Mouse (Mus musculus): ENCODE data around the gene Zdhhc23. TPM values are rescaled to one million over a fixed set of nuclear protein-coding genes. Genes with fewer than 3 reads are reported as not detected.

Gene Zdhhc23
- total RNA-seq, 2 experiments from 2014 or later = 27.0 to 28.5 TPM

GRCm38 (mm10) chr16:43971741-43972140 is 7.8 kb downstream of the Zdhhc23 start:
- intact Hi-C loops (cut with DNase I) = no loop called here

GRCm38 (mm10) chr16:43971189-43971588 is 8.4 kb downstream of the Zdhhc23 start:
- no peak for DNase-seq (ENCODE audit: low spot score in 2 of 2)
- intact Hi-C loops (cut with DNase I) = no loop called here

More at GRCm38 (mm10) chr16:43971741-43972140, 7.8 kb downstream of the Zdhhc23 start:
- no peak for DNase-seq (ENCODE audit: low spot score in 2 of 2)

- intact Hi-C loops (cut with DNase I) = no loop called here
- DNase-seq (ENCODE audit: low spot score in 2 of 2) = no peak
These were observed 9.2 kb downstream of the Zdhhc23 start for GRCm38 (mm10) chr16:43970426-43970825.

- intact Hi-C loops (cut with DNase I) = no loop called here
- DNase-seq (ENCODE audit: low spot score in 2 of 2) = no peak
These were observed 13.7 kb downstream of the Zdhhc23 start for GRCm38 (mm10) chr16:43965781-43966389.

- DNase-seq (ENCODE audit: low spot score in 2 of 2) = no peak
- intact Hi-C loops (cut with DNase I) = no loop called here
These were observed 15.8 kb downstream of the Zdhhc23 start for GRCm38 (mm10) chr16:43963780-43964179.

- intact Hi-C loops (cut with DNase I) = no loop called here
- peak in 1 of 2 experiments; percentile 77 for DNase-seq (ENCODE audit: low spot score in 2 of 2)
These were observed 16.3 kb downstream of the Zdhhc23 start for GRCm38 (mm10) chr16:43963291-43963690.

- intact Hi-C loops (cut with DNase I) = no loop called here
- DNase-seq (ENCODE audit: low spot score in 2 of 2) = no peak
These were observed 21.6 kb downstream of the Zdhhc23 start for GRCm38 (mm10) chr16:43958038-43958437.

GRCm38 (mm10) chr16:43954913-43955312 is 24.7 kb downstream of the Zdhhc23 start:
- intact Hi-C loops (cut with DNase I) = no loop called here

GRCm38 (mm10) chr16:43951591-43951990 is 28.0 kb downstream of the Zdhhc23 start:
- intact Hi-C loops (cut with DNase I) = no loop called here
- no peak for DNase-seq (ENCODE audit: low spot score in 2 of 2)

More at GRCm38 (mm10) chr16:43954913-43955312, 24.7 kb downstream of the Zdhhc23 start:
- DNase-seq (ENCODE audit: low spot score in 2 of 2) = no peak

GRCm38 (mm10) chr16:43945869-43946268 is 33.7 kb downstream of the Zdhhc23 start:
- intact Hi-C loops (cut with DNase I) = no loop called here
- DNase-seq (ENCODE audit: low spot score in 2 of 2) = no peak

- no peak for DNase-seq (ENCODE audit: low spot score in 2 of 2)
- intact Hi-C loops (cut with DNase I) = no loop called here
These were observed 34.2 kb downstream of the Zdhhc23 start for GRCm38 (mm10) chr16:43945351-43945750.

GRCm38 (mm10) chr16:43940846-43941245 is 38.7 kb downstream of the Zdhhc23 start:
- DNase-seq (ENCODE audit: low spot score in 2 of 2) = no peak

GRCm38 (mm10) chr16:43935892-43936291 is 43.7 kb downstream of the Zdhhc23 start:
- DNase-seq (ENCODE audit: low spot score in 2 of 2) = peak in 1 of 2 experiments; percentile 39
- intact Hi-C loops (cut with DNase I) = loop anchor here (2.0 kb wide), 1 partner anchor 43 kb away; the partner anchor contains the start of gene Zdhhc23

More at GRCm38 (mm10) chr16:43940846-43941245, 38.7 kb downstream of the Zdhhc23 start:
- intact Hi-C loops (cut with DNase I) = no loop called here

- DNase-seq (ENCODE audit: low spot score in 2 of 2) = no peak
These were observed 44.2 kb downstream of the Zdhhc23 start for GRCm38 (mm10) chr16:43935367-43935766.

GRCm38 (mm10) chr16:43934856-43935255 is 44.7 kb downstream of the Zdhhc23 start:
- DNase-seq (ENCODE audit: low spot score in 2 of 2) = no peak
- intact Hi-C loops (cut with DNase I) = loop anchor here (2.0 kb wide), 1 partner anchor 44 kb away; the partner anchor contains the start of gene Zdhhc23

More at GRCm38 (mm10) chr16:43935367-43935766, 44.2 kb downstream of the Zdhhc23 start:
- intact Hi-C loops (cut with DNase I) = loop anchor here (2.0 kb wide), 1 partner anchor 43 kb away; the partner anchor contains the start of gene Zdhhc23

- intact Hi-C loops (cut with DNase I) = no loop called here
- DNase-seq (ENCODE audit: low spot score in 2 of 2) = no peak
These were observed 46.5 kb downstream of the Zdhhc23 start for GRCm38 (mm10) chr16:43933041-43933440.

- intact Hi-C loops (cut with DNase I) = no loop called here
- DNase-seq (ENCODE audit: low spot score in 2 of 2) = no peak
These were observed 47.3 kb downstream of the Zdhhc23 start for GRCm38 (mm10) chr16:43932319-43932718.

GRCm38 (mm10) chr16:43931502-43931901 is 48.1 kb downstream of the Zdhhc23 start:
- intact Hi-C loops (cut with DNase I) = no loop called here
- DNase-seq (ENCODE audit: low spot score in 2 of 2) = no peak

- no peak for DNase-seq (ENCODE audit: low spot score in 2 of 2)
- intact Hi-C loops (cut with DNase I) = no loop called here
These were observed 49.0 kb downstream of the Zdhhc23 start for GRCm38 (mm10) chr16:43930577-43930976.

GRCm38 (mm10) chr16:43926341-43926859 is 53.2 kb downstream of the Zdhhc23 start, which contains the start of gene Qtrt2:
Gene Qtrt2, minus strand, starts transcription at chr16:43926809.
- intact Hi-C loops (cut with DNase I) = no loop called here
- no peak for DNase-seq (ENCODE audit: low spot score in 2 of 2)

- no peak for DNase-seq (ENCODE audit: low spot score in 2 of 2)
- intact Hi-C loops (cut with DNase I) = no loop called here
These were observed 53.7 kb downstream of the Zdhhc23 start for GRCm38 (mm10) chr16:43925846-43926245.
